Mouse (Mus musculus) hematopoietic stem cell, adult 5-6 weeks (primary cell): ENCODE measurements at regions not wholly inside any gene's neighbourhood (a gene's known extent, or its start where the extent isn't known, plus 50 kb on each side); places are given as distances from the start of the nearest gene placed in this dataset.

ENCODE experiments used
- ATAC-seq, 2 experiments: fragments of 125-278 bp in 1 of 2; replicated peaks in 1 of 2; 2 replicates each; pipeline ENCODE4 v1.8.0; 2016 to 2017; ENCODE audit warnings: inconsistent platforms in 2 of 2, mild to moderate bottlenecking in 2 of 2, moderate number of reproducible peaks in 2 of 2, low read depth in 1 of 2, moderate TSS enrichment in 1 of 2; ENCODE audit not compliant: low FRiP score in 2 of 2, poor library complexity in 2 of 2, severe bottlenecking in 2 of 2, insufficient read depth in 1 of 2, low TSS enrichment in 1 of 2

GRCm38 (mm10) chr15:62325451-62326290 is 1402.9 kb upstream of the A1bg start:
- ATAC-seq, result no peak

GRCm38 (mm10) chr15:62320966-62321365 is 1398.2 kb upstream of the A1bg start:
- ATAC-seq, result no peak

- ATAC-seq, result no peak
Observed at GRCm38 (mm10) chr15:62314449-62314848, 1391.6 kb upstream of the A1bg start.

- no peak for ATAC-seq
Observed at GRCm38 (mm10) chr15:62302233-62302632, 1379.4 kb upstream of the A1bg start.

- ATAC-seq, result no peak
Observed at GRCm38 (mm10) chr15:62301567-62301966, 1378.8 kb upstream of the A1bg start.

GRCm38 (mm10) chr15:62297138-62297537 is 1374.3 kb upstream of the A1bg start:
- ATAC-seq, result no peak

- ATAC-seq, result no peak
Observed at GRCm38 (mm10) chr15:62295233-62295927, 1372.6 kb upstream of the A1bg start.

GRCm38 (mm10) chr15:62294786-62295185 is 1372.0 kb upstream of the A1bg start:
- ATAC-seq, result no peak

GRCm38 (mm10) chr15:62292876-62293275 is 1370.1 kb upstream of the A1bg start:
- no peak for ATAC-seq

GRCm38 (mm10) chr15:62290687-62291086 is 1367.9 kb upstream of the A1bg start:
- no peak for ATAC-seq

GRCm38 (mm10) chr15:62286666-62287655 is 1364.1 kb upstream of the A1bg start:
- no peak for ATAC-seq

- ATAC-seq, result no peak
Observed at GRCm38 (mm10) chr15:62284606-62285531, 1362.1 kb upstream of the A1bg start.

GRCm38 (mm10) chr15:62283661-62284429 is 1361.0 kb upstream of the A1bg start:
- peak in 1 of 2 experiments; percentile 37; a peak in 2 of 4 replicates for ATAC-seq

GRCm38 (mm10) chr15:62282646-62283045 is 1359.8 kb upstream of the A1bg start:
- no peak for ATAC-seq

- ATAC-seq, result no peak
Observed at GRCm38 (mm10) chr15:62282116-62282515, 1359.3 kb upstream of the A1bg start.

- ATAC-seq, result no peak
Observed at GRCm38 (mm10) chr15:62279526-62279925, 1356.7 kb upstream of the A1bg start.
